Mouse (Mus musculus) left cerebral cortex, postnatal 10 days (tissue): ENCODE measurements around the gene Acp2. TPM values are rescaled to one million over a fixed set of nuclear protein-coding genes. Genes with fewer than 3 reads are reported as not detected.

Source experiments
- DNase-seq, 2 experiments: peaks; one replicate each; pipeline ENCODE4 v3.0.0; 2021 to 2022; ENCODE audit warnings: low spot score in 2 of 2, mixed read lengths in 1 of 2; ENCODE audit errors: extremely low spot score in 1 of 2
- intact Hi-C: fragments of 180-260 bp; cut with DNase I; formaldehyde crosslinking; loops from one replicate; pipeline ENCODE4 v1.15.1; 2025
- total RNA-seq, 2 experiments: library from RNA; stranded (reverse); gene quantifications; 2 replicates each; pipeline ENCODE4 v1.2.3; 2021

Gene Acp2
- total RNA-seq, result 10 to 100 TPM; 46.6 to 51.7 TPM

DNA sequence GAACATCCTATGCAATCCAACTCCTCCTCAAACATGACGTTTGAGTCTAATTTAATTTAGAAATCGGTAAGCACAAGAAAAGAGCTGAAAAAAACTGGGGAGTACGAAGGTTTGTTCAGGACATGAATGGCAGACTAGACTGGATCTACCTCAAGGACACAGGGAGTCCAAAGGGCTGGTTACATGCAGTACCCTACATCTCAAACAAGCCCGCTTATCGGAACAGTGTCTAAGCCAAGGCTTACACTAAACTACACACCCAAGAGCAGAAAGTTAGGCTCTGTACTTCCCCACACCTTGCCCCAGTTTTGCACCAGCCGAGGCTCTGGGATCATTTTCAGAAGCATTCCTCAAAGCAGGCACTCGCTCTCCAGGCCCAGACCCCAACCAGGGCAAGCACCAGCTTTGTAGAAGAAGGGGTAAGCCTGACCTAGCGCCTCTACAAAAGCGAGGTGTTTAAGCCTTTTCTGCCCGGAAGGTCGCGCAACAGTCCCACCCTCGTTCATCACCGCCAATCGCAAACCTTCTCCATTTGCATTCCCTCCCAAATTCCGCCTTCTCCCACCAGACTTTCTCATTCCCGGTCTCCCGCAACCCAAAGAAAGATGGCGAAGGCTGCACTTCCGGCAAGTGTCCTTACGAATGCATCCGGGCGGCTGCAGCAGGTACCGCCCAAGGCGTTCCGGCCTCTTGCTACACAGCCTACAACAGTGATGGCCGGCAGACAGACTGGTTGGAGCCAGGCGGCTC is at the start of gene Acp2, which contains the start of gene Nr1h3:
Gene Acp2, plus strand, starts transcription at position 664 of the 750 bp plus-strand sequence.
Gene Nr1h3, minus strand, starts transcription at position 613 of the 750 bp plus-strand sequence.
- intact Hi-C loops, result no loop called here
- peak; percentile 93 to 95 for DNase-seq

DNA sequence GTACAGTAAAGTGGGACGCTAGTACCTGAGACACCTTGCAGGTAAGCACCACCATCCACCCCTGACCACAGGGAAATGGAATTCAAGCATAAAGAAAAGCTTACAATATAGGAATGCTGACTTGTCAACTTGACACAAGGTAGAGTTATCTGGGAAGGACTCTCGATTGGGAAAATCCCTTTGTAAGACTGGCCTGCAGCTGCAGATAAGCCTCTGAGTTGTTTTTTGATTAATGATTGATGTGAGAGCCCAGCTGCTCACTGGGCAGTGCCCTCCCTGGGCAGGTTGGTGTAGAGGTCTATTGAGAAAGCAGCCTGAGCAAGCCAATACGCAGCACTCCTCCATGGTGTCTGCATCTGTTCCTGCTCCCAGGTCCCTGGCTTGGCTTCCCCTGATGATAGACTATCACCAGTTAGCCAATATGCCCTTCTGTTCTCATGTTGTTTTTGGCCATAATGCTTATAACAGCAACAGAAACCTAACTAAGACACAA is 49.8 kb upstream of the Acp2 start:
- intact Hi-C loops, result no loop called here
- DNase-seq, result no peak

DNA sequence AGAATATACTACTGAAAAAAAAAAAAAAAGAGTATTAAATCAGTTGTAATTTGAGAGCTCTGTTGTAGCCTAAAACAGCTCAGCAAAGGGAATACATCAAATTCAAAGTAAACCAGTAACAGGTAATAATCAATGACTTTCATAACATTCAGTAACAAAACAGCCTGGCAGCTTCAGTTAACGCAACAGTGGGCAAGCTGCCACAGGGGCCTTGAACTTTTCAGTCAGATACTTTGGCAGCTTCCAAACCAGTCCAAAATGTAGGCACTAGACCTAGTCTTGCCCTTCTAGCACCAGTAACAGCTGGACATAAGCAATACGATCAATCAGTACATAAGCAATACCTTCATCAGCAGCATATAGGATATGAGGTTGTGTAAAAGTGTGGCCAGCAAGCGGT is 48.6 kb upstream of the Acp2 start:
- intact Hi-C loops, result no loop called here
- DNase-seq, result no peak

DNA sequence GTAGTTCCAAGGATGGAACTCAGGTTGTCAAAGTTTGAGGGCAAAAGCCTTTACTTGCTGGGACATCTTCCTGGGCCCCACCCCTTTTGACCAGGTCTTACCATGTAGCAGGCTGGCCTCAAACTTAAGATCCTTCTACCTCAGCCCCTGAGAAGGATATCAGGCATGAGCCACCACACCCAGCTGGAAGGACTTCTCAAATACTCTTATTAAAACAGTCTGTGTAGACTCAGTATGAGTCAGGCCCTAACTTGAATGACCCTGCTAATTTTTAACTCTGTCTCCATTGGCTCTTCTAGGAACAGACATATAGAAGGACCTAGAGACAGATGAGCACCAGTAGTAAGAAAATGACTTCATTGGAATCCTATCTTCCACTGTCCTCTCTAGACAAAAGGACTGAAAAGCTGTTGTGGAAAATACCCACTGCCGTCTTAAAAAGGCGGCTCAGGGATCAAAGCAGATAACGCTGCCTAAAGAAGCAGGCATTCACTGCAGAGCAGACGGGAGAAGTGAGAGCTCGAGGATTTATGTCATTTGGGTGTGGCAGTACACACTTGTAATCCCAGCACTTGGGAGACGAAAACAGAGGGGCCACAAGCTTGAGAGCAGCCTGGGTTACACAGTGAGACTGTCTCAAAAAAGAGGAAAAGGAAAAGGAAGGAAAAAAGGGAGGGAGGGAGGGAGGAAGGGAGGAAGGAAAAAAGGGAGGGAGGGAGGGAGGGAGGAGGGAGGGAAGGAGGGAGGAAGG is 45.5 kb upstream of the Acp2 start:
- no peak for DNase-seq
- intact Hi-C loops, result no loop called here

DNA sequence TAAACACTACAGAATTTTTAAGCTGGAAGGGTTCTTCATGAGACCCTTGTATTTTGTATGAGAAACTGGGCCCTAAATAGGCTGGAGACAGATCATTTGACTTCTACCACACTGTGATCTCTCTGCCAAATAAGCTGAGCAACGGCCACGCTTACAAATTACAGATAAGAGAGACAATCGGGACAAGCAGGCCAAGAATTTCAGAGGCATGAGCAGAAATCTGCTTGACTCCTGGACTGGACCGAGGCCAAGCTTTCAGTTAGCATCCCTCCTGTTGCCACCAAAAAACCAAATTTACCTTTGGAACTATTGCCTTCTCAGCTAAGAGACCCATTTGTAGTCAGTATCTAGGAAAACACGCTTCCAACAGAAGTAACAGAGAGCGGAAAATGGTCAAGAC is 42.1 kb upstream of the Acp2 start:
- intact Hi-C loops, result loop anchor here (10.0 kb wide), 3 partner anchors 306 to 404 kb away; no protein-coding TSS in a partner anchor
- DNase-seq, result no peak

DNA sequence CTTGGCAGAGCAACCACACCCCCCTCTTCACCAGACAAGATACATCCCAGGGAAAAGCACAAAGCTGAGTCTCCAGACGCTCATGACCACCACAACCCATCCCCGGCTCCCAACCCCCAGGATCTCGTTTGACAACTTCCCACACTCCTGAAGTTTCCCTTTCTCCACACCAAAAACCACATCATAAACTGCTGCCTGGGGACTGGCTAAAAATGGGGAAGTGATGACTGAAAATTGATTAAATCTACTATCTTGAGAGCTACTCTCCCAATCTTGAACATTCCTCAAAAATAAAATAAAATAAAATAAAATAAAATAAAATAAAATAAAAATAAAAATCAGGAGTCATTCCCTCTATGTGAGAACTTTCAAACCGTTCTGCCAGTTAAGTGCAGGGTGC is 39.7 kb upstream of the Acp2 start:
- intact Hi-C loops, result loop anchor here (10.0 kb wide), 3 partner anchors 308 to 402 kb away; no protein-coding TSS in a partner anchor
- no peak for DNase-seq

DNA sequence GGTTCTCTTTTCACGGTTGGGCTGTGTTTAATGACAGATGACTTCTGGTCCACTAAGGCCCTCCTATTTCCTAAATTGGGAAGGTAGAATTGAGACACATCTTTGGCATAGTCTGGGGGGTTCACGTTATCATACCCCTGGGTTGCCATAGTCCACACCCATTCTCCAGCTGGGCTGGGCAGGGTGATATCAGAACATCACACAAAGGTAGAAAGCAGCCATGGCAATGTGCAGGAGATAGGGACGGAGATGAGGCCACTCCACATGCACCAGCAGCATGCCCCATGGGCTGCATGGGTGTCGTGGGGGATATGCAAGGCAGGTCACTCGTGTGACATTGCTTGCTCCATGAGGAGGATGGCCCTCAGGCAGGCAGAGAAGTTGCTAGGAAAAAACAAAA is 39.2 kb upstream of the Acp2 start:
- no peak for DNase-seq
- intact Hi-C loops, result loop anchor here (10.0 kb wide), 3 partner anchors 309 to 401 kb away; no protein-coding TSS in a partner anchor

DNA sequence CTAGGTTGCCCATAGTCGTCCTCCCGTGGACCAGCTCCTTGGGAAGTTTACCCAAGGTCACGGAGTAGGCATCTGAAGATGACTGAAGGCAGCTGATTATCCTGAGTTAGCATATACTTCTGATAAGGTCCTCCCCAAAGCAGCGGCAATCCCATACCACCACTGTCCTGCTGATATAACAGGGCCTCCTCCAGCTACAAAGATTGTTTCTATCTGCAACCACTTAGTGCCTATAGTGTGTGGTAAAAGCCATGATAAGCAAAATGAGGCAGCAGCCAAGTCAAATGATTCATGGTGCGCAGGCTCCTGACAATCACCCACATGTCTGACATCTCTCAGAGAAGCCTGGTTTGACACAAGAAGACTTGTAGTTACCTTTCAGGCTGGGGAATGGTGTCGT is 37.7 kb upstream of the Acp2 start:
- intact Hi-C loops, result loop anchor here (10.0 kb wide), 3 partner anchors 310 to 400 kb away; no protein-coding TSS in a partner anchor

DNA sequence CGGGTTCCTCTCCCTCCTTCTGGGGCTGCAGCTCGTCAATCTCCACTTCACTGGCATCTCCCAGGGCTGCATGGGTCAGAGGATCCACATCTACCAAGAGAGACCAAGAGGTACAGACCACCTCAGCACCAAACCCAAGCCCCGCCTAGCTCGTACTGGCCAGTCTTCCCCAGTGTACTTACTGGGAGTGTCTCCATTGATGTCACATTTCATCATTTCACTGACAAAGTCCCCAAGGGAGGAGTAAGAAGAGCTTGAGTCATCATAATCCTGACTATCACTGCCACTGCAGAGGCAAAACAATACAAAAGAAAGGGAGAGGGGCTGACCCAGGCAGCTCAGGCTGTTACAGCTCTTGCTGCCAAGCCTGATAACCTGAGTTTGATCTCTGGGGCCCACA is 35.1 kb upstream of the Acp2 start:
- intact Hi-C loops, result loop anchor here (10.0 kb wide), 3 partner anchors 313 to 403 kb away; no protein-coding TSS in a partner anchor
- no peak for DNase-seq

More for the DNA sequence above, 37.7 kb upstream of the Acp2 start:
- DNase-seq, result no peak

DNA sequence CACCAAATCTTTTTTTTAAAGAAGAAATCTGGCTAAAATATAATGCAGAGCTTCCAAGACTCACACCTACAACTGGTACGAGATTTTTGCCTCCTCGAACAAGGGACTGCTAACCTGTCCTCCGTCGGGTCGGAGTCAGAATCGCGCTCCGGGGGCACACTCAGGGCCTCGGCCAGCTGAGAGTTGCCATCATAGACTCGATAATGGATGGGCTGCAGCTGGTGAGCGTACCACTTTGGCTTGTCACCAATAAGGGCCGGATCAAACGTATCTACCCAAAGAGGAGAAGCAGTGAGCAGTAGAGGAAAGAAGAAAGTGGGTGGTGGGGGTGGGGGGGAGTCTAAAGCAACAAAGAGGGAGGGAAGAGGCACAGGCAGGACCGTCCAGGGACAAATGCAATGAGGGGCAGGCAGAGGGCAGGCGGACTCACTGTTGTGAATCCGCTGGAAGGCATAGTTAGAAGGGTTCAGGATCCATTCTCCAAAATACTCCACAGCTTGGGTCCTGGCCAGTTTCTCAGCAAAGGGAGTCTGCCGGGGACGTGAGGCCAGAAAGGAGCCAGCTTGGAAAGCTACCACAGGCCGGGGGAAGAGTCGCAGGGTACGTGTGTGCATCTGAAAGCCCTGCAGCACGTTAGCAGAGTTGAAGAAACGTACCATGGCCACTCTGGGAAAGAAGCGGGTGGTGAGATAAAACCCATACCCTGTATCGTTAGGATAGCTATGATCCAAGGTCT is 32.9 kb upstream of the Acp2 start:
- intact Hi-C loops, result loop anchor here (10.0 kb wide), 3 partner anchors 315 to 405 kb away; no protein-coding TSS in a partner anchor

DNA sequence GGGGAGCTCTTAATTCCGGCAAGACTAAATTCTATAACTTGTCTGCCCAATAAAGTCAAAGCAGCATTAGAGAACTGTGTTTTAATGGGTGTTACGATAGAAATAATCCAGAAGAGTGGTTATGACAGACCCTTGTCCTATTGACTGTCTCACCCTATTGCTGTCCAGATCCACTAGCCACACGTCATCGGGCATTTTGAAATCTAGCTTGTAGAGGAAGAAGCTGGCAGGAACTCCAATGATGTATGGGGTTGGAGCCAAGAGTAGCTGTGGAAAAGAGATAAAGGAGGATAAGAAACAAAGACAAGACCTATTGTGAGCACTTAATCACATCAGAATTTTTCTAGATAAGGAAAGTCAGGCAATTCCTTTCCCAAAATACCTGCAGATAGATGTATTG is 27.2 kb upstream of the Acp2 start:
- intact Hi-C loops, result no loop called here
- DNase-seq, result no peak

More for the DNA sequence above, 32.9 kb upstream of the Acp2 start:
- no peak for DNase-seq

DNA sequence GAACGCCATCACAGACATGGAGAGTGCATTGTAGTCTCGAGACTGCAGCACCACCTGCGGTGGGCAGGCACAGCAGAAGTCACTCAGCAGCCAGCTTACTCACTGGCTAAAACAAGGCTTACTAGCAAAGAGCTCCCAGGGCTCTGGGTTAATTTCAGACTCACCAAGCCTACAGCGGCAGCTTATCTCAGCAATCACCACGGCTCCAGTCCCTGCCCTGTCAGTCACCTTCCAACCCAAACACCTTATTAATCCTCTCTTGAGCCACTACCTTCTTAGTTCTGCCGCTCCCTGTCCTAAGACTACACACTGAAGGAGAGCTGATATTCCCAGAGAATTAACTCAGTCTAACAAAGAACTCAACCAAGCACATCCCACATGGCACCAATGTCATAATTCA is 26.5 kb upstream of the Acp2 start:
- intact Hi-C loops, result no loop called here
- no peak for DNase-seq

DNA sequence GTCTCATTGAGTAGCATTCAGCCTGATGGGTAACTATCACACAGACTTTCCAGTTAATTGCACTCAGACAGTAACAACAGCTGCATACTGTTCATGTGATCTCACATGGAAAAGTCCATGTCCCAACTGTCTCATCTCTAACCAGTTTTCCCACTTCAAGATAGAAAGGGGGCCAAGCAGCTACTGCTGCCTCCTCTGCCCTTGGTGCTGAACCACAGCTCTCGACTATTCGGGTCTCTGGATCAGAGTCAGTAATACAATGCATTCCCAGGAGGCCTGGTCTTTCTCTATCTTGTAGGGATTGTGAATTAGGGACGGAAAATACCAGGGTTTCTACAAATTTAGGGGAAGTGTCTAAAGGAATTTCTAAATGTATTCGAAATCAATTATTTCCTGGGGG is 22.9 kb upstream of the Acp2 start:
- intact Hi-C loops, result no loop called here
- no peak for DNase-seq

DNA sequence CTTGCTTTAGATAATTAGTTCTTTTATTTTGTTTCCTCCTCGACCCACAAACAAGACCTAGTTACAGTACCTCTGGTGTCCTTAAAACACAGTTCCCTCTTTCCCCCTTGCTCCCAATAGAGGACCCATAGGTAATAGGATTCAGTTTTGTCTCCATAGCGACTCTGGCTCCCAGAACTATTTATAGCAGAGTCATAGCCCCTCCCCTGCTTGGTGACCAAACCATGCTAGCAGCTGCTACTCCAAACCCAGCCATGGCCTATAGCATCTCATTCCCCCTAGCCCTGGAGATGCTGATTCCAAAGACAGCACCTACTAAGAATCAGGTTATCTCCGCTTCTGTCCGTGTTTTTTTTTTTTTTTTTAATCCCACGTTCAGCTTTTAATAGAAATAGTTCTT is 22.0 kb upstream of the Acp2 start:
- intact Hi-C loops, result no loop called here
- no peak for DNase-seq

DNA sequence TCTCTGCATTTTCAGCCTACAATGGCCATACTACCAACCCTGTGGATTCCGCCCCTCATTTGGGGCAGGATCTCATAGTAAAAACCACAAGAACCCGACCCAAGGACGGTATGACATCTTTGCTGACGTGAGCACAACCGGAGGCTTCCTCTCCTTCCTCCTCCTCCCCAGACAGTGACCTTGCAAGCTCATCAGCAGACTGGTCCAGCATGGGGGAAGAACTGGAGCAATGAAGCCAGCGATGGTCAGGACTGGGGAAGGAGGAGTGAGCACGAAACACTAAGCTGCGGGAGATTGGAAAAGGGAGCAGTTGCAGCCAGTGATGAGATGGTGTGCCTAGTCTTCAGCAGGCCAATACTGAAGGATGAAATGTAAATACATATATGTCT is 20.7 kb upstream of the Acp2 start:
- no peak for DNase-seq
- intact Hi-C loops, result no loop called here

DNA sequence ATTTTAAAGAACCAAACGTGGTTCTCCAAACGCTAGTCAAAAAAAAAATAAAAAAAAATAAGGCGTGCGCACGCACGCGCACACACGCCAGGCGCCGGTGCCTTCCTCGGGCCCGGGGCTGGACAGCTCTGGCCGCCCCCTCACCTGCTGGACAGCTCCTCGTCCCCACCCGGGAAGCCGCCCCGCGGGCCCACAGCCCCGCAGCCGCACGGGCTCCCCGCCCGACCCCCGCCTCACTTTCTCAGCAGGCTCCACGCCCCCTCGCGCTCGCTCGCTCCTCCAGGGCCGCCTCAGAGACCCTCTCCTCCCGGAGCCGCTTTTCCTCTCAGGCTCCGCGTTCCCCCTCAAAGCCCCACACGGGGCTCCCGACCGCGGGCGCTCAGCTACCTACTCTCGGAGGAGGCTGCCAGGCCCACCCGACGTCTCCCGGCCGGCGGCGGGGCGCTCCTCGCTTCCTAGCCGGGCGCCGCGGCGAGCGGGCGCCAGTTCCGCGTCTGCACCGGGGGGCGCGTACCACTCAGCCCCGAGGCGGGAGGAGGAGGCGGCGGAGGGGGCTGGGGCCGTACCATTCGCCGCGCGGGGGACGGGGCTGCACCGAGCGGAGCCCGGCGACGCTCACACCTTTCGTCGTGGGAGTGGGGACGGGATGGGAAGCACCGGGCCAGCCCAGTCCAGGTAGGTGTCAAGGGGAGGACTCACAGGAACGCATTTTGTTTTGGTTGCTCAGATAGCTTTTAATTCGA is 20.1 kb upstream of the Acp2 start:
- DNase-seq, result peak; percentile 69 to 91

DNA sequence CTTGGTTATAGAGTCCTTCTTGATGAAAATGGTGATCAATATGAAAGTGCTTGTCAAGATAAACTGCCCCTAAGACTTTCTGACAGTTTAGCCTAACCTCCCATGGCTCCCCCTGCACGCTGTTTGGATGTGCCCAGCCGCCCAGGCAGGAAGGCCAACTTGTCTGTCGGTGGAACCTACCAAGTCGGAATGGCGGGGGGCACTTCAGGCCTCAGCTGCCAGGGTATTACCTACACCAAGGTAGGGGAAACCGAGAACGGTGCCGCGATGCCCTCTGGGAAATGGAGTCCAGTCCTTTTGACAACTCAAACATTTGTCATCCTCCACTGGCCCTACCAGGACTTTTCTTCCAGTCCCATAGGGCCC is 19.6 kb upstream of the Acp2 start:
- peak; percentile 92 to 96 for DNase-seq
- intact Hi-C loops, result no loop called here

More for the DNA sequence above, 20.1 kb upstream of the Acp2 start:
- intact Hi-C loops, result no loop called here

DNA sequence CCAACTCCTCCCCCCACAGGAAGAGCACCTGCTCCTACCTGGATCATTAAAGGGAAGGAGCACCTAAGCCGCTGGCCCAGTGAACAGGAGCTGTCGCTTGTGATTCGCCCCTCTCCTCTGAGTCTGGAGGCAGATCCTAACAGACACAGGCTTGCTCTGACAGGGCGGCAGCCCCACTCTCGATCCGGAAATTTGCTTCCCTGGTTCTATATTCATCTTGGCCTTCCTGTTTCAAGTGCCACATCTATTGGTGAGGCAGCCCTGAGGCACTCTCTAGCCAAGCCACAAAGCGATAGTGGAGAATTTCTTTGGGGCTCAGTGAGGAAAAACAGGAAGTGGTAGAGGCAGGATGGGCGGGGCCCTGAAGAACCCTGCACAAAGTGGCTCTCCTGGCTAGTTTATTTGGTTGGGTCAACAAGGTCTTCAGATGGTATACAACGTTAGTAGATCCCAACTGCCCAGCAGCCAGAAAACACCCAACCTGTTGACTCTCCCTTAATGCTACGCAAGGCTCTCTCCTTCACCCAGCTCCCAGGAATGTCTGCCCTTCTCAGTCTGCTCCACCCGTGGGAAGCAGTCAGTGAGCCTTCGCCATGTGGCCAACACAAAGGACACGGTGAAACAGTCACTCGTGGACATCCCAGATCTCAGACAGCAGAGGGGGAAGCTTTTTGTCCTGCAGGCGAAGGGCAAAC is 18.8 kb upstream of the Acp2 start, which contains the start of gene Madd:
Gene Madd, minus strand, starts transcription at position 127 of the 695 bp plus-strand sequence.
- peak in 1 of 2 experiments; percentile 49 for DNase-seq
- intact Hi-C loops, result no loop called here
